In genomic region chr19:12795110-12795509, GRCm38 (mm10) we compare ENCODE assay signal across 9 mouse cellular contexts. TPM values are rescaled to one million over a fixed set of nuclear protein-coding genes. Genes with fewer than 3 reads are reported as not detected.
A peak's percentile ranks its signal among the peaks of the same experiment; 100 is the strongest.
DNase-seq lines count a peak whose midpoint lies in the region; ATAC-seq and TF ChIP-seq lines count a peak whose summit lies in the region.
"Had no signal": no experiment of that assay in that cellular context is flagged by ENCODE, and none has a peak within 500 bp of the region (broad histone marks: within the 10 kb centered on the region; RNA-seq: fewer than 3 reads in every experiment).

No protein-coding gene starts in this region.

- peaks cover 44% of the 10 kb centered on the region for H3K79me2 ChIP-seq in myocyte (ENCODE audit: control insufficient read depth, insufficient read depth)

- no peak for DNase-seq in lung, adult 2 months
- DNase-seq in lung, postnatal 36 days = no peak
- no peak for DNase-seq in hindbrain, postnatal 0 days (ENCODE audit: low spot score)
- no peak for DNase-seq in retina, embryonic 14.5 days (ENCODE audit: low spot score)
- no peak for DNase-seq in right cerebral cortex, postnatal 4 days
- no peak for DNase-seq in thymus, postnatal 4 days

- TF ChIP-seq CTCF in lung, adult 2 months (IDR thresholded peaks at IDR 0.05; ENCODE audit: insufficient read depth, low read length) = no peak
- no peak for TF ChIP-seq CTCF in hindbrain, postnatal 0 days (IDR thresholded peaks at IDR 0.05; ENCODE audit: low read depth)

- peaks cover 3% of the 10 kb centered on the region; the same call in 1 of the 2 replicates for H3K4me1 ChIP-seq in lung, adult 2 months (ENCODE audit: control insufficient read depth, insufficient read depth, low read length)
- H3K4me1 ChIP-seq in embryonic facial prominence, embryonic 12.5 days = 0 out of 2 replicates have a peak, but pooled peaks cover 5% of the 10 kb centered on the region
- H3K4me1 ChIP-seq in hindbrain, postnatal 0 days (ENCODE audit: insufficient read depth, low read length) = peaks cover 5% of the 10 kb centered on the region; the same call in 1 of the 2 replicates

- H3K9me3 ChIP-seq in embryonic facial prominence, embryonic 12.5 days = no peaks in the 10 kb centered on the region
- no peaks in the 10 kb centered on the region for H3K9me3 ChIP-seq in hindbrain, postnatal 0 days (ENCODE audit: low read length)

- H3K4me2 ChIP-seq in embryonic facial prominence, embryonic 12.5 days (replicated peaks) = peak overlapping the region; percentile 60
- H3K4me2 ChIP-seq in hindbrain, postnatal 0 days (ENCODE audit: low read depth, low read length) = peak overlapping the region; percentile 69
- H3K4me2 ChIP-seq in myocyte (ENCODE audit: low read depth) = no peak overlapping the region

- no peaks in the 10 kb centered on the region for H3K36me3 ChIP-seq in embryonic facial prominence, embryonic 12.5 days
- no peaks in the 10 kb centered on the region for H3K36me3 ChIP-seq in hindbrain, postnatal 0 days (ENCODE audit: insufficient read depth, low read length)
- peaks cover 2% of the 10 kb centered on the region for H3K36me3 ChIP-seq in myocyte (ENCODE audit: control insufficient read depth, insufficient read depth)

- TF ChIP-seq POLR2A in lung, adult 2 months (IDR thresholded peaks at IDR 0.05; ENCODE audit: borderline replicate concordance, extremely low read depth, low read depth, low read length) = no peak
- TF ChIP-seq POLR2A in myocyte (IDR thresholded peaks at IDR 0.05; ENCODE audit: insufficient read length, low read depth) = no peak

- WGBS in lung, adult 2 months = under 1% methylated on average over 55 of the region's 63 CpGs
- WGBS in embryonic facial prominence, embryonic 12.5 days = 2% methylated on average over 9 of the region's 63 CpGs
- WGBS in hindbrain, postnatal 0 days = 0% methylated on average over 17 of the region's 63 CpGs

- peak overlapping the region; percentile 84 for H3ac ChIP-seq in myocyte (ENCODE audit: control insufficient read depth, insufficient read length)

- ATAC-seq in embryonic facial prominence, embryonic 12.5 days (ENCODE audit: insufficient number of reproducible peaks, insufficient read depth, low FRiP score, low TSS enrichment) = peak; percentile 18
- ATAC-seq in hindbrain, postnatal 0 days = peak; percentile 25

- peak overlapping the region; percentile 92 for H3K4me3 ChIP-seq in lung, adult 2 months (replicated peaks; ENCODE audit: extremely low read depth, low read depth, low read length)
- H3K4me3 ChIP-seq in embryonic facial prominence, embryonic 12.5 days = peak overlapping the region; percentile 86
- H3K4me3 ChIP-seq in hindbrain, postnatal 0 days (ENCODE audit: low read length) = peak overlapping the region; percentile 97
- peak overlapping the region; percentile 63 for H3K4me3 ChIP-seq in myocyte

- no peaks in the 10 kb centered on the region for H3K27me3 ChIP-seq in embryonic facial prominence, embryonic 12.5 days
- no peaks in the 10 kb centered on the region for H3K27me3 ChIP-seq in hindbrain, postnatal 0 days (ENCODE audit: insufficient read depth, low read length)
- H3K27me3 ChIP-seq in myocyte (ENCODE audit: control insufficient read depth, insufficient read depth, insufficient read length) = no peaks in the 10 kb centered on the region

- peak overlapping the region; percentile 97 for H3K9ac ChIP-seq in embryonic facial prominence, embryonic 12.5 days
- H3K9ac ChIP-seq in hindbrain, postnatal 0 days (replicated peaks; ENCODE audit: low read length) = peak overlapping the region; percentile 99

- peak overlapping the region; percentile 99 for H3K27ac ChIP-seq in embryonic facial prominence, embryonic 12.5 days
- peak overlapping the region; percentile 100 for H3K27ac ChIP-seq in hindbrain, postnatal 0 days

TF ChIP-seq in myocyte, 11 proteins besides CTCF, POLR2A, EP300 and RAD21:
- TF ChIP-seq E2F4 (IDR thresholded peaks at IDR 0.05; ENCODE audit: insufficient read depth) = no peak
- peak; percentile 12 for TF ChIP-seq POLR2AphosphoS2 (IDR thresholded peaks at IDR 0.05; ENCODE audit: insufficient read length, low read depth)

RNA-seq across cellular contexts. Expression of gene Zfp91, which starts 0.8 kb away (rescaled TPM):
- polyA plus RNA-seq in lung, adult 2 months (2012; rRNA removed) = 10.9 and 14.7 TPM in 2 replicates
- polyA plus RNA-seq in embryonic facial prominence, embryonic 12.5 days (2016; fragmentation: Nextera tagmentation; extraction: Ambion mirVana) = 17.0 and 18.5 TPM in 2 replicates
- 42.5 and 49.1 TPM in 2 replicates for total RNA-seq in hindbrain, postnatal 0 days (2014; rRNA removed)
- polyA plus RNA-seq in hindbrain, postnatal 0 days (2015; fragmentation: Nextera tagmentation; extraction: Ambion mirVana) = 13.4 and 14.1 TPM in 2 replicates
- polyA plus RNA-seq in myocyte (2012; fragmentation: generic; extraction: Trizol) = 28.9 TPM

RNA-seq across cellular contexts. Expression of gene Lpxn, which starts 0.9 kb away (rescaled TPM):
- polyA plus RNA-seq in lung, adult 2 months (2012; rRNA removed) = 3.8 and 6.1 TPM in 2 replicates
- 1.1 and 1.3 TPM in 2 replicates for polyA plus RNA-seq in embryonic facial prominence, embryonic 12.5 days (2016; fragmentation: Nextera tagmentation; extraction: Ambion mirVana)
- 0.83 and 1.8 TPM in 2 replicates for total RNA-seq in hindbrain, postnatal 0 days (2014; rRNA removed)
- polyA plus RNA-seq in hindbrain, postnatal 0 days (2015; fragmentation: Nextera tagmentation; extraction: Ambion mirVana) = 1.1 and 1.2 TPM in 2 replicates
- polyA plus RNA-seq in myocyte (2012; fragmentation: generic; extraction: Trizol) = 0.18 TPM

RNA-seq across cellular contexts. Expression of gene Cntf, which starts 29.7 kb away (rescaled TPM):
- 0.70 and 1.0 TPM in 2 replicates for polyA plus RNA-seq in lung, adult 2 months (2012; rRNA removed)
- polyA plus RNA-seq in embryonic facial prominence, embryonic 12.5 days (2016; fragmentation: Nextera tagmentation; extraction: Ambion mirVana) = 2.2 and 2.7 TPM in 2 replicates
- total RNA-seq in hindbrain, postnatal 0 days (2014; rRNA removed) = 0.42 and 1.3 TPM in 2 replicates
- polyA plus RNA-seq in hindbrain, postnatal 0 days (2015; fragmentation: Nextera tagmentation; extraction: Ambion mirVana) = 0.83 and 1.5 TPM in 2 replicates
- polyA plus RNA-seq in myocyte (2012; fragmentation: generic; extraction: Trizol) = 1.0 TPM

RNA-seq across cellular contexts. Expression of gene Gm5244, which starts 51.4 kb away (rescaled TPM):
- not detected in 2 replicates for polyA plus RNA-seq in lung, adult 2 months (2012; rRNA removed)
- polyA plus RNA-seq in embryonic facial prominence, embryonic 12.5 days (2016; fragmentation: Nextera tagmentation; extraction: Ambion mirVana) = not detected in 2 replicates
- total RNA-seq in hindbrain, postnatal 0 days (2014; rRNA removed) = not detected in 2 replicates
- polyA plus RNA-seq in hindbrain, postnatal 0 days (2015; fragmentation: Nextera tagmentation; extraction: Ambion mirVana) = not detected in 2 replicates
- polyA plus RNA-seq in myocyte (2012; fragmentation: generic; extraction: Trizol) = not detected
- total RNA-seq: left cerebral cortex, postnatal 25 days had no signal
